Mouse (Mus musculus) limb, embryonic 10.5 days (tissue): Measurements from ENCODE around the gene Gm36176. TPM values are rescaled to one million over a fixed set of nuclear protein-coding genes. Genes with fewer than 3 reads are reported as not detected.

Source experiments
- DNase-seq: peaks from one replicate; pipeline ENCODE4 v3.0.0-alpha.2; 2017; ENCODE audit warnings: low spot score
- H3K27ac ChIP-seq: fragments of 300-500 bp; sonication (generic); 2 replicates; pipeline ENCODE4 v1.5.1; 2016; ENCODE audit warnings: mild to moderate bottlenecking
- H3K27me3 ChIP-seq: fragments of 300-500 bp; sonication (generic); 2 replicates; pipeline ENCODE4 v1.6.1; 2016; ENCODE audit warnings: low read depth, mild to moderate bottlenecking; ENCODE audit not compliant: poor library complexity, severe bottlenecking
- H3K36me3 ChIP-seq: fragments of 300-500 bp; sonication (generic); 2 replicates; pipeline ENCODE4 v1.6.1; 2016; ENCODE audit warnings: mild to moderate bottlenecking, moderate library complexity
- H3K4me1 ChIP-seq: fragments of 300-500 bp; sonication (generic); 2 replicates; pipeline ENCODE4 v1.6.1; 2016
- H3K4me3 ChIP-seq: fragments of 300-500 bp; sonication (generic); 2 replicates; pipeline ENCODE4 v1.5.1; 2016; ENCODE audit warnings: mild to moderate bottlenecking, moderate library complexity
- H3K9me3 ChIP-seq: fragments of 300-500 bp; sonication (generic); replicated peaks from 2 replicates; pipeline ENCODE4 v1.6.1; 2016; ENCODE audit warnings: mild to moderate bottlenecking
- WGBS: fragments of 180-500 bp; shearing (Covaris S2); methylation state at CpG from one replicate; pipeline ENCODE4 v1.1.7; 2016; 5-methylcytosine and 5-hydroxymethylcytosine counted together
- polyA plus RNA-seq: library from polyadenylated mRNA; unstranded; fragments of >200 nt; fragmentation: Nextera tagmentation; extraction: Ambion mirVana; gene quantifications from 2 replicates; pipeline ENCODE4 v1.2.1, GENCODE M21; 2016

Gm36176 gene
- polyA plus RNA-seq, 1 experiment from 2014 or later = not detected

- H3K36me3 ChIP-seq = no peaks in the 10 kb centered on the region
- 26% methylated on average over 2 of the region's 2 CpGs for WGBS
- no peak overlapping the region for H3K4me3 ChIP-seq
- no peaks in the 10 kb centered on the region; the same call in 1 of the 2 replicates for H3K9me3 ChIP-seq
- DNase-seq = no peak
- H3K27ac ChIP-seq = no peak overlapping the region
- no peaks in the 10 kb centered on the region for H3K4me1 ChIP-seq
- H3K27me3 ChIP-seq = no peaks in the 10 kb centered on the region
Measured at GRCm38 (mm10) chr10:77846961-77847360, 358 bp downstream of the Gm36176 start.

DNA sequence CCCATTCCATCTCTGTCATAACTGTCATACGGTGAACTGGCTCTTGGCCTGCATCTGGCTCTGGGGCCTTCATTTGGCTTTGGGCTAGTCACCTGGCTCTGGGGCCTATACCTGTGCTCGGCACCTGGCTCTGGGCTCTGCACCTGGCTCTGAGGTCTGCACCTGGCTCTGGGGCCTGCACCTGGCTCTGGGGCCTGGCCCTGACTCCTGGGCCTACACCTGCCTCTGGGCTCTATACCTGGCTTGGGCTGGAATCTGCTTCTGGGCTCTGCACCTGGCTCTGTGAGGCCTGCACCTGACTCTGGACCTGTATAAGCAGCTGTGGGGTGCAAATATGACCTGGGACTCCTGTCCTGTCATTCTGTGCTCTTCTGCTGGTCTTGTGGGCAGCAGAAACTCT is 935 bp downstream of the Gm36176 start:
- Histone ChIP-seq H3K27ac (no peak overlapping the region), H3K36me3 (no peaks in the 10 kb centered on the region), H3K4me3 (no peak overlapping the region), H3K9me3 (no peaks in the 10 kb centered on the region; the same call in 1 of the 2 replicates), H3K27me3 (no peaks in the 10 kb centered on the region), H3K4me1 (no peaks in the 10 kb centered on the region)
- no peak for DNase-seq
- 90% methylated on average over 2 of the region's 2 CpGs for WGBS

- Histone ChIP-seq H3K27ac (no peak within 1 kb of the TSS), H3K27me3 (no peaks in the 10 kb centered on the region), H3K36me3 (no peaks in the 10 kb centered on the region), H3K4me3 (no peak within 1 kb of the TSS), H3K9me3 (no peaks in the 10 kb centered on the region), H3K4me1 (0 out of 2 replicates have a peak, but pooled peaks cover 2% of the 10 kb centered on the region)
- 74% methylated on average over 9 of the region's 9 CpGs for WGBS
- DNase-seq = no peak
Measured at GRCm38 (mm10) chr10:77852559-77852958, 6.0 kb downstream of the Gm36176 start, which contains the start of gene Gm10318. Gm10318 (plus strand) TSS chr10:77852859.

DNA sequence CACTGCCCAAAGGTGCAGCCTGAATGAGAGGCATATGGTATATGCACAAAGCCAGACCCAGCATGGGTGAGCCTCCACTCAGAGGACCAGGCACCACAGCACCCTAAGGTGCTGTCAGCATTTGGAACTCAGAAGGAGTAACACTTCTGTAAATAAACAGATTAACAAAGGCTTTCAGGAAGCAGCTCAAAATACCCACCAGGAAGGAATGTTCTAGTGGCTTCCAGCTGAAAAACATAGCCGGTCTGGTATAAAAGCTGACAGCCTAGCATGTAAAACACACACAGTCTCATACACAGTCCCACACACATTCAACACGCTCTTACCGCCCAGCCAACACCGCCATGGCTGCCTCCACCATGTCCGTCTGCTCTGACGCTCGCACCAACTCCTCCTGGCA is 15.1 kb downstream of the Gm36176 start, which contains the start of gene Gm3285:
Gene Gm3285 (plus strand): TSS at position 301 of the 400 bp plus-strand sequence.
- H3K9me3 ChIP-seq = no peaks in the 10 kb centered on the region
- H3K4me1 ChIP-seq = peaks cover 13% of the 10 kb centered on the region
- no peak within 1 kb of the TSS for H3K27ac ChIP-seq
- 57% methylated on average over 7 of the region's 7 CpGs for WGBS
- H3K36me3 ChIP-seq = no peaks in the 10 kb centered on the region
- H3K27me3 ChIP-seq = no peaks in the 10 kb centered on the region
- no peak within 1 kb of the TSS for H3K4me3 ChIP-seq
- DNase-seq = no peak

- peaks cover 13% of the 10 kb centered on the region for H3K4me1 ChIP-seq
- H3K4me3 ChIP-seq = peak overlapping the region; percentile 36
- peak; percentile 43 for DNase-seq
- H3K36me3 ChIP-seq = no peaks in the 10 kb centered on the region
- WGBS = 33% methylated on average over 14 of the region's 14 CpGs
- 0 out of 2 replicates have a peak overlapping the region, but pooled peaks have one; percentile 7 for H3K27ac ChIP-seq
- no peaks in the 10 kb centered on the region for H3K9me3 ChIP-seq
- no peaks in the 10 kb centered on the region for H3K27me3 ChIP-seq
Measured at GRCm38 (mm10) chr10:77864067-77864761, 17.6 kb downstream of the Gm36176 start.

- H3K4me3 ChIP-seq = peak overlapping the region; percentile 36
- DNase-seq = peak; percentile 41
- 0 out of 2 replicates have a peak overlapping the region, but pooled peaks have one; percentile 7 for H3K27ac ChIP-seq
- H3K27me3 ChIP-seq = no peaks in the 10 kb centered on the region
- H3K36me3 ChIP-seq = no peaks in the 10 kb centered on the region
- H3K4me1 ChIP-seq = peaks cover 13% of the 10 kb centered on the region
- 29% methylated on average over 11 of the region's 11 CpGs for WGBS
- no peaks in the 10 kb centered on the region for H3K9me3 ChIP-seq
Measured at GRCm38 (mm10) chr10:77864762-77865143, 18.1 kb downstream of the Gm36176 start.

DNA sequence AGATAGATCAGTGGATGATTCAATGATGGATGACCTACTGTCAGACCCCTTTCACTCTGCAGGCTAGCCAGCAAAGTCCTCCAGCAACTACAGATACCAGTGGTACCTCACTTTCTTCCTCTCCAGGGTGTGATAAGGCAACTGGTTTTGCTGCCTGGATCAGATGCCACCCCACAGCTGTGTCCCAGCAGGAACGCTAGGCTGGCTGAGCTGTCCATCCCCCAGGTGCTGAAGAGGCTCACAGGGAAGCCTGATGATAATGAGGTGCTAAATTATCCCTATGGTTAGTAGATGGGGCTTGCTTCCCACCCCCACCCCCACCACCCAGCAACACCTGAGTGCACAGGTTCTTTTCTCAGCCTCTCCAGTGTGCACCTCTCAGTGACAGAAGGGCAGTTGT is 20.9 kb downstream of the Gm36176 start:
- Histone ChIP-seq H3K27me3 (no peaks in the 10 kb centered on the region), H3K27ac (no peak overlapping the region), H3K4me3 (no peak overlapping the region), H3K4me1 (peaks cover 13% of the 10 kb centered on the region), H3K36me3 (no peaks in the 10 kb centered on the region), H3K9me3 (no peaks in the 10 kb centered on the region)
- WGBS = 11% methylated on average over 1 of the region's 1 CpGs
- DNase-seq = peak; percentile 40

DNA sequence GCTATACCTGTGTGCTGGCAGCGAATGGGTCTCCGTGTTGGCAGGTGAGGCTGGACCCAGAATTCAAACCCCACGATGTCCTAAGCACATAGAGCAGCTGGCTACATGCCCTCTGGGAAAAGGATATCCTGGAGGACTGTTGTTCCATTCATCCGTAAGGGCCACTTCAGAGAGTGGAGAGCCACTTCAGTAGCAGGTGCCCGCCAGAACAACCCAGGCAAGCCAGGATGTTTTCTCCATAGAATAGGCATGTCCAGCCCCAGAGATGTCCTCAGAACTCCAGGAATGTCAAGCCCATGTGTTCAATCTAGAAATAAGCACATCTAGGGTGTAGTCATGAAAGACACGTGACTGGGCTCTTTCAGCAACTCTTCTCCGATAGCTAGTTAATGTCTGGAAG is 23.0 kb downstream of the Gm36176 start:
- no peak overlapping the region for H3K4me3 ChIP-seq
- WGBS = 89% methylated on average over 7 of the region's 7 CpGs
- DNase-seq = no peak
- H3K27me3 ChIP-seq = no peaks in the 10 kb centered on the region
- peaks cover 4% of the 10 kb centered on the region for H3K4me1 ChIP-seq
- H3K36me3 ChIP-seq = no peaks in the 10 kb centered on the region
- H3K9me3 ChIP-seq = no peaks in the 10 kb centered on the region
- H3K27ac ChIP-seq = no peak overlapping the region

DNA sequence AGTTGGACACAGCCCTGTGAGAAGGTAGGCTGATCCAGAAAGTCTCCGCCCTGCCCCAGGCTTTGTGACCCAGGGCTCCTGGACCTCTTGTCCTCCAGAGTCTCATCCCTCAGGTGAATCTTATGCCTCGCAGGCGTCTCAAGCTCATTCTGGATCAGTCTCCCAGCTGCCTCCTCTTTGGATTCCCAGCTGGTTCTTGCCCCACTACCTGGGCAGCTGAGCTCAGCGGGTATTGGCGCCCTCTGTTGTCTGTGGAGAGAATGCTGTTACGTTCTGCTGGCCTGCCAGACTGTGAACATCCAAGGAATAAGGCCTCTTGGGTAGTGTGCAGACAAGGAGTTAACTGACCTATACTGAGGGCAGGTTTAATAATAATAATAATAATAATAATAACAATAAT is 32.4 kb downstream of the Gm36176 start:
- Histone ChIP-seq H3K4me1 (0 out of 2 replicates have a peak, but pooled peaks cover 7% of the 10 kb centered on the region), H3K9me3 (no peaks in the 10 kb centered on the region), H3K27me3 (no peaks in the 10 kb centered on the region), H3K36me3 (no peaks in the 10 kb centered on the region), H3K4me3 (no peak overlapping the region), H3K27ac (no peak overlapping the region)
- 67% methylated on average over 6 of the region's 6 CpGs for WGBS
- DNase-seq = no peak

- Histone ChIP-seq H3K4me3 (no peak overlapping the region), H3K27me3 (no peaks in the 10 kb centered on the region), H3K4me1 (0 out of 2 replicates have a peak, but pooled peaks cover 5% of the 10 kb centered on the region), H3K27ac (no peak overlapping the region), H3K36me3 (no peaks in the 10 kb centered on the region), H3K9me3 (no peaks in the 10 kb centered on the region)
- no peak for DNase-seq
- 80% methylated on average over 3 of the region's 3 CpGs for WGBS
Measured at GRCm38 (mm10) chr10:77880305-77880704, 33.7 kb downstream of the Gm36176 start.

DNA sequence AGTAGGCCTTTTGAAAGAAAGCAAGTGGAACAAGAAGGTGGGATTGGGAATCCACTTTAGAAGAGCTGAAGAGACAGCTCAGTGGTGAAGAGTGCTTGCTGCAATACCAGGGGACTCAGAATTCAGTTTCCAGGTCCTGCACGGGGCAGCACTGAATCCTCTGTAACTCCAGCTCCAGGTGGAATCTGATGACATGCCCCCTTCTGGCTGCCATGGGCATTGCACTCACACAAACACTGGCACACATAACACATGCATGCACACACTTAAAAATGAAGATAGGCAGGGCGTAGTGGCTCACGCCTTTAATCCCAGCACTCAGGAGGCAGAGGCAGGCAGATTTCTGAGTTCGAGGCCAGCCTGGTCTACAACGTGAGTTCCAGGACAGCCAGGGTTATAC is 36.0 kb downstream of the Gm36176 start:
- no peaks in the 10 kb centered on the region for H3K4me1 ChIP-seq
- DNase-seq = no peak
- no peaks in the 10 kb centered on the region for H3K27me3 ChIP-seq
- no peak overlapping the region for H3K27ac ChIP-seq
- H3K4me3 ChIP-seq = no peak overlapping the region
- H3K9me3 ChIP-seq = no peaks in the 10 kb centered on the region
- no peaks in the 10 kb centered on the region for H3K36me3 ChIP-seq
- WGBS = 85% methylated on average over 5 of the region's 5 CpGs

DNA sequence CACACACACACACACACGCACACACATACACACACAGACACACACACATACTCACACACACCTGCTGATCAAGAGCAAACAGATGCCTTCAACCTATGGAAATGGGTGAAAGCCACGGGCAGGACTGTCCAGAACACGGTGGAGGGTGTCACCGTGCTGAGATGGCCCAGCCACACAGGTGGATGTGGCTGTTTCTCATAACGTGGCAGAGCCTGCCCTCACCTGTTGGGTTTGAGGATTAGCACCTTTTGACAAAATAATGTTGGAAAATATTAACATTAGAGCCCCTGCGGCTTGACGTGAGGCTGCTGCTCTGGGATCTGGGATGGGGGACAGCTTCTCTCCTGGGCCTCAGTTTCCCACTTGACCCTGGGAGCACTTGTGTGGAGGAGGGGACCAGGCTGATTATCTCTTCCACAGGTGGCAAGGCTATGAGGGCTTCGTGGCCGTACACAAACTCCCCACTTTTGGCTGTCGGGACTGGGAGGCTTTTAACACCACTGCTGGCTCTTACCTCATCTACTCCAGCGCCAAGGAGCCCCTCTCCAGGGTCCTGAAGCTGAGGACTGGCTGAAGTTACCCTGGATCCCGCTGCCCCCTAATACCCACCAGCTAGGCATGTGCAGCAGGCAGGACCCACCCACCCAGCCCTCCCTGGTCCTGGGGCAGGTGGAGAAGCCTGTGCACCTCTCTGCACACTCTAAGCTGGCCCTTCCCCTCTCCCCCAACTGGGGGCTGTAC is 39.6 kb downstream of the Gm36176 start:
- H3K27me3 ChIP-seq = no peaks in the 10 kb centered on the region
- H3K36me3 ChIP-seq = no peaks in the 10 kb centered on the region
- H3K4me1 ChIP-seq = no peaks in the 10 kb centered on the region
- no peaks in the 10 kb centered on the region for H3K9me3 ChIP-seq
- DNase-seq = peak; percentile 58
- H3K4me3 ChIP-seq = no peak overlapping the region
- WGBS = 57% methylated on average over 12 of the region's 12 CpGs
- no peak overlapping the region for H3K27ac ChIP-seq

- 89% methylated on average over 8 of the region's 8 CpGs for WGBS
- Histone ChIP-seq H3K27me3 (no peaks in the 10 kb centered on the region), H3K36me3 (no peaks in the 10 kb centered on the region), H3K9me3 (no peaks in the 10 kb centered on the region), H3K4me3 (no peak overlapping the region), H3K4me1 (no peaks in the 10 kb centered on the region), H3K27ac (no peak overlapping the region)
- DNase-seq = no peak
Measured at GRCm38 (mm10) chr10:77890987-77891565, 44.5 kb downstream of the Gm36176 start.
